Comparison of ENCODE assay signal across 11 mouse cellular contexts in the genomic region with DNA sequence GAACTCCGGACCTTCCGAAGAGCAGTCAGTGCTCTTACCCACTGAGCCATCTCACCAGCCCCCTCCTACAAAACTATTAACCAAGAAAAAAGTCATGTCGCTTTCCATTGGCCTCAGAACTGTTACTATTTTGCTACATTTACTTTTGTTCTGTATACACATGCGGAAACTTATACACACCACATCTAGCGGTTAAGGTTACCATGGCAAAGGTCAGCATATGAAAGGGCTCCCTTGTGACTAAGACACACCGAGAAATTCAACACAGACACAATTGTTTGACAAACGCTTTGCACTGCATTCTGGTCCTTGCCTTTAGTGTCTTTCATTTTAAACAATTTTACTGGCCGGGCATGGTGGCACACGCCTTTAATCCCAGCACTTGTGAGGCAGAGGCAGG. TPM values are rescaled to one million over a fixed set of nuclear protein-coding genes. Genes with fewer than 3 reads are reported as not detected.
DNase-seq lines count a peak whose midpoint lies in the region; ATAC-seq and TF ChIP-seq lines count a peak whose summit lies in the region.
"Had no signal": no experiment of that assay in that cellular context is flagged by ENCODE, and none has a peak within 500 bp of the region (broad histone marks: within the 10 kb centered on the region; RNA-seq: fewer than 3 reads in every experiment).

No protein-coding gene starts in this region.

- DNase-seq in midbrain, postnatal 0 days (ENCODE audit: low spot score): no peak
- DNase-seq in left cerebral cortex, postnatal 4 days: no peak
- DNase-seq in cerebellum, adult 2 months: no peak
- DNase-seq: kidney, adult 8-10 months; layer of hippocampus, postnatal 36 days; lung, postnatal 10 days; thymus, postnatal 25 days had no signal

- no peaks in the 10 kb centered on the region for H3K9me3 ChIP-seq in hindbrain, embryonic 15.5 days
- H3K9me3 ChIP-seq in hindbrain, embryonic 13.5 days: no peaks in the 10 kb centered on the region
- no peaks in the 10 kb centered on the region for H3K9me3 ChIP-seq in midbrain, embryonic 15.5 days
- no peaks in the 10 kb centered on the region for H3K9me3 ChIP-seq in midbrain, postnatal 0 days (ENCODE audit: low read length)
- H3K9me3 ChIP-seq in intestine, postnatal 0 days (ENCODE audit: control insufficient read depth): no peaks in the 10 kb centered on the region

- no peak for TF ChIP-seq POLR2A in cerebellum, adult 2 months (IDR thresholded peaks at IDR 0.05; ENCODE audit: borderline replicate concordance, insufficient read depth, low read length)

- H3K36me3 ChIP-seq in hindbrain, embryonic 15.5 days: no peaks in the 10 kb centered on the region
- H3K36me3 ChIP-seq in hindbrain, embryonic 13.5 days: no peaks in the 10 kb centered on the region
- H3K36me3 ChIP-seq in midbrain, embryonic 15.5 days (replicated peaks): no peaks in the 10 kb centered on the region
- H3K36me3 ChIP-seq in midbrain, postnatal 0 days (ENCODE audit: insufficient read depth, low read length): no peaks in the 10 kb centered on the region
- no peaks in the 10 kb centered on the region for H3K36me3 ChIP-seq in intestine, postnatal 0 days (ENCODE audit: control insufficient read depth, insufficient read depth)

- intact Hi-C loops in left cerebral cortex, postnatal 4 days (cut with DNase I): no loop called here

- peak overlapping the region; percentile 57 for H3K4me2 ChIP-seq in hindbrain, embryonic 15.5 days
- no peak overlapping the region; the same call in 1 of the 2 replicates for H3K4me2 ChIP-seq in hindbrain, embryonic 13.5 days
- H3K4me2 ChIP-seq in midbrain, embryonic 15.5 days: peak overlapping the region; percentile 63; the same call in 1 of the 2 replicates
- H3K4me2 ChIP-seq in midbrain, postnatal 0 days (ENCODE audit: low read depth, low read length, poor library complexity, severe bottlenecking): no peak overlapping the region
- H3K4me2 ChIP-seq in intestine, postnatal 0 days (replicated peaks; ENCODE audit: low read depth): peak overlapping the region; percentile 78

- peaks cover 30% of the 10 kb centered on the region for H3K4me1 ChIP-seq in hindbrain, embryonic 15.5 days (replicated peaks)
- H3K4me1 ChIP-seq in hindbrain, embryonic 13.5 days (replicated peaks): peaks cover 33% of the 10 kb centered on the region
- H3K4me1 ChIP-seq in midbrain, embryonic 15.5 days: peaks cover 29% of the 10 kb centered on the region
- 0 out of 2 replicates have a peak, but pooled peaks cover 6% of the 10 kb centered on the region for H3K4me1 ChIP-seq in midbrain, postnatal 0 days (ENCODE audit: insufficient read depth, low read length)
- peaks cover 7% of the 10 kb centered on the region; the same call in 1 of the 2 replicates for H3K4me1 ChIP-seq in intestine, postnatal 0 days (replicated peaks; ENCODE audit: control insufficient read depth, insufficient read depth, low read length)
- H3K4me1 ChIP-seq in cerebellum, adult 2 months (ENCODE audit: control insufficient read depth, insufficient read depth, low read length): peaks cover 15% of the 10 kb centered on the region

- TF ChIP-seq CTCF in midbrain, postnatal 0 days (IDR thresholded peaks at IDR 0.05): no peak
- TF ChIP-seq CTCF in intestine, postnatal 0 days (IDR thresholded peaks at IDR 0.05; ENCODE audit: low read depth): no peak
- no peak for TF ChIP-seq CTCF in cerebellum, adult 2 months (IDR thresholded peaks at IDR 0.05; ENCODE audit: borderline replicate concordance, insufficient read depth, low read depth, low read length)

- H3K4me3 ChIP-seq in hindbrain, embryonic 15.5 days: no peak overlapping the region
- no peak overlapping the region for H3K4me3 ChIP-seq in hindbrain, embryonic 13.5 days
- no peak overlapping the region for H3K4me3 ChIP-seq in midbrain, embryonic 15.5 days
- H3K4me3 ChIP-seq in midbrain, postnatal 0 days (ENCODE audit: low read depth, low read length): no peak overlapping the region
- no peak overlapping the region for H3K4me3 ChIP-seq in intestine, postnatal 0 days (ENCODE audit: low read depth, low read length)
- no peak overlapping the region for H3K4me3 ChIP-seq in cerebellum, adult 2 months (replicated peaks; ENCODE audit: insufficient read depth, low read depth, low read length)

- no peak for ATAC-seq in hindbrain, embryonic 15.5 days (ENCODE audit: low FRiP score, low read depth)
- ATAC-seq in hindbrain, embryonic 13.5 days (ENCODE audit: low FRiP score): no peak
- ATAC-seq in midbrain, embryonic 15.5 days (replicated peaks): no peak
- no peak for ATAC-seq in midbrain, postnatal 0 days (ENCODE audit: low FRiP score)
- ATAC-seq in intestine, postnatal 0 days: no peak

- H3K27ac ChIP-seq in hindbrain, embryonic 15.5 days (replicated peaks): no peak overlapping the region
- H3K27ac ChIP-seq in hindbrain, embryonic 13.5 days: no peak overlapping the region
- no peak overlapping the region for H3K27ac ChIP-seq in midbrain, embryonic 15.5 days
- no peak overlapping the region for H3K27ac ChIP-seq in midbrain, postnatal 0 days (ENCODE audit: low read depth, low read length)
- no peak overlapping the region for H3K27ac ChIP-seq in intestine, postnatal 0 days (ENCODE audit: low read depth, low read length)
- no peak overlapping the region for H3K27ac ChIP-seq in cerebellum, adult 2 months (ENCODE audit: insufficient read depth, low read length)

- no peaks in the 10 kb centered on the region for H3K27me3 ChIP-seq in hindbrain, embryonic 15.5 days
- H3K27me3 ChIP-seq in hindbrain, embryonic 13.5 days: no peaks in the 10 kb centered on the region
- H3K27me3 ChIP-seq in midbrain, embryonic 15.5 days (replicated peaks): no peaks in the 10 kb centered on the region
- H3K27me3 ChIP-seq in midbrain, postnatal 0 days (ENCODE audit: insufficient read depth, low read length): no peaks in the 10 kb centered on the region
- H3K27me3 ChIP-seq in intestine, postnatal 0 days (replicated peaks; ENCODE audit: control insufficient read depth, insufficient read depth, low read length): no peaks in the 10 kb centered on the region
- no peaks in the 10 kb centered on the region for H3K27me3 ChIP-seq in cerebellum, adult 2 months (ENCODE audit: control insufficient read depth, insufficient read depth, low read length)

- no peak overlapping the region for H3K9ac ChIP-seq in hindbrain, embryonic 15.5 days
- H3K9ac ChIP-seq in hindbrain, embryonic 13.5 days: no peak overlapping the region; the same call in 1 of the 2 replicates
- H3K9ac ChIP-seq in midbrain, embryonic 15.5 days: no peak overlapping the region
- H3K9ac ChIP-seq in midbrain, postnatal 0 days (replicated peaks; ENCODE audit: low read length, poor library complexity, severe bottlenecking): no peak overlapping the region
- no peak overlapping the region for H3K9ac ChIP-seq in intestine, postnatal 0 days (ENCODE audit: low read depth, low read length)

- 71% methylated on average over 9 of the region's 9 CpGs for WGBS in hindbrain, embryonic 15.5 days
- WGBS in hindbrain, embryonic 13.5 days: 72% methylated on average over 9 of the region's 9 CpGs
- 79% methylated on average over 9 of the region's 9 CpGs for WGBS in midbrain, embryonic 15.5 days
- WGBS in midbrain, postnatal 0 days: 83% methylated on average over 9 of the region's 9 CpGs
- 72% methylated on average over 9 of the region's 9 CpGs for WGBS in intestine, postnatal 0 days
- 78% methylated on average over 9 of the region's 9 CpGs for WGBS in cerebellum, adult 2 months

RNA-seq across cellular contexts. Expression of a gene that starts 1.9 kb away (rescaled TPM):
- 86.9 and 88.7 TPM in 2 replicates for polyA plus RNA-seq in hindbrain, embryonic 15.5 days (2015; fragmentation: Nextera tagmentation; extraction: Ambion mirVana)
- polyA plus RNA-seq in hindbrain, embryonic 13.5 days (2015; fragmentation: Nextera tagmentation; extraction: Ambion mirVana): 83.3 and 85.2 TPM in 2 replicates
- polyA plus RNA-seq in midbrain, embryonic 15.5 days (2015; fragmentation: Nextera tagmentation; extraction: Ambion mirVana): 79.8 and 91.8 TPM in 2 replicates
- total RNA-seq in midbrain, postnatal 0 days (2014; rRNA removed): 66.2 and 74.8 TPM in 2 replicates
- 63.0 and 65.4 TPM in 2 replicates for polyA plus RNA-seq in midbrain, postnatal 0 days (2015; fragmentation: Nextera tagmentation; extraction: Ambion mirVana)
- polyA plus RNA-seq in intestine, postnatal 0 days (2015; fragmentation: Nextera tagmentation; extraction: Ambion mirVana): 36.6 and 46.7 TPM in 2 replicates
- total RNA-seq in left cerebral cortex, postnatal 4 days (2021): 10 to 100 TPM; 43.8 to 50.6 TPM
- polyA plus RNA-seq in cerebellum, adult 2 months (2012; rRNA removed): 54.8 and 57.8 TPM in 2 replicates

RNA-seq across cellular contexts. Expression of a gene that starts 45.1 kb away (rescaled TPM):
- 10.5 and 10.7 TPM in 2 replicates for polyA plus RNA-seq in hindbrain, embryonic 15.5 days (2015; fragmentation: Nextera tagmentation; extraction: Ambion mirVana)
- 10.7 and 11.2 TPM in 2 replicates for polyA plus RNA-seq in hindbrain, embryonic 13.5 days (2015; fragmentation: Nextera tagmentation; extraction: Ambion mirVana)
- polyA plus RNA-seq in midbrain, embryonic 15.5 days (2015; fragmentation: Nextera tagmentation; extraction: Ambion mirVana): 11.1 and 11.7 TPM in 2 replicates
- 93.5 and 94.2 TPM in 2 replicates for total RNA-seq in midbrain, postnatal 0 days (2014; rRNA removed)
- 11.7 and 13.7 TPM in 2 replicates for polyA plus RNA-seq in midbrain, postnatal 0 days (2015; fragmentation: Nextera tagmentation; extraction: Ambion mirVana)
- polyA plus RNA-seq in intestine, postnatal 0 days (2015; fragmentation: Nextera tagmentation; extraction: Ambion mirVana): 8.0 and 8.3 TPM in 2 replicates
- total RNA-seq in left cerebral cortex, postnatal 4 days (2021): 100 to 1,000 TPM; 121 to 124 TPM
- polyA plus RNA-seq in cerebellum, adult 2 months (2012; rRNA removed): 41.7 and 42.8 TPM in 2 replicates

Comparison
In these comparisons a context has a peak if more than half of its experiments do, and no peak if none do; other contexts are left out.
1. H3K4me2 ChIP-seq: peak in hindbrain, embryonic 15.5 days (single experiment), midbrain, embryonic 15.5 days (single experiment) and intestine, postnatal 0 days (single experiment); none in hindbrain, embryonic 13.5 days (single experiment) and midbrain, postnatal 0 days (single experiment).